8 mouse cellular contexts compared by ENCODE assay signal in the genomic region with DNA sequence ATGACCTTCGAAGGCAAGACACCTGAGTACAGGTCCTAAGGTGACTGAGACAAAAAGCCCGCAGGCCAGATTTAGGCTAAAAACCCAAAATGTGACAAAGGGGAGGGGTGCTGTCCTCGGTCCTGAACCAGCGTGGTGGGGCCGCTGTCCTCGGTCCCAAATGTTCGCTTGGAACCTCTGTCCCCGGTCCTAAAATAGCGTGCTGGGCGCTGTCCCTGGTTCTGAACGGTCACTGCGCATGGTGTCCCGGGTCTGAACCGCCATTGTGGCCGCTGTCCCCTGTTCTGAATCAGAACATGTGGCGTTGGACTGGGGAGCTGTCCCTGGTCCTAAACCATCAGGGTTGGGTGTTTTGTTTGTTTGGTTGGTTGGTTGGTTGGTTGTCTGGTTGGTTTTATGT.
DNase-seq lines count a peak whose midpoint lies in the region; ATAC-seq lines count a peak whose summit lies in the region.

No protein-coding gene starts in this region.

- no peak overlapping the region for H3K9ac ChIP-seq in hindbrain, embryonic 12.5 days
- H3K9ac ChIP-seq in embryonic facial prominence, embryonic 11.5 days (replicated peaks; ENCODE audit: low read length): no peak overlapping the region
- no peak overlapping the region for H3K9ac ChIP-seq in heart, embryonic 12.5 days
- H3K9ac ChIP-seq in kidney, embryonic 15.5 days: no peak overlapping the region
- no peak overlapping the region for H3K9ac ChIP-seq in liver, embryonic 13.5 days

- H3K36me3 ChIP-seq in hindbrain, embryonic 10.5 days: no peaks in the 10 kb centered on the region
- H3K36me3 ChIP-seq in hindbrain, embryonic 12.5 days: no peaks in the 10 kb centered on the region
- no peaks in the 10 kb centered on the region for H3K36me3 ChIP-seq in embryonic facial prominence, embryonic 11.5 days (replicated peaks; ENCODE audit: control insufficient read depth, insufficient read depth, low read depth, low read length)
- H3K36me3 ChIP-seq in heart, embryonic 12.5 days: no peaks in the 10 kb centered on the region
- no peaks in the 10 kb centered on the region for H3K36me3 ChIP-seq in kidney, embryonic 15.5 days
- no peaks in the 10 kb centered on the region for H3K36me3 ChIP-seq in liver, embryonic 13.5 days

- ATAC-seq in hindbrain, embryonic 12.5 days (ENCODE audit: low FRiP score): no peak
- ATAC-seq in embryonic facial prominence, embryonic 11.5 days (replicated peaks; ENCODE audit: insufficient number of reproducible peaks, low FRiP score, low TSS enrichment, low read depth): peak; percentile 92
- peak; percentile 82 for ATAC-seq in heart, embryonic 12.5 days (ENCODE audit: insufficient number of reproducible peaks, low FRiP score)
- ATAC-seq in kidney, embryonic 15.5 days (replicated peaks; ENCODE audit: low FRiP score): peak; percentile 97
- 0 out of 2 replicates have a peak, but pooled peaks have one; percentile 43 for ATAC-seq in liver, embryonic 13.5 days (ENCODE audit: low read depth)

- no peaks in the 10 kb centered on the region for H3K4me1 ChIP-seq in hindbrain, embryonic 10.5 days (replicated peaks)
- no peaks in the 10 kb centered on the region for H3K4me1 ChIP-seq in hindbrain, embryonic 12.5 days
- H3K4me1 ChIP-seq in embryonic facial prominence, embryonic 11.5 days (ENCODE audit: control insufficient read depth, insufficient read depth, low read length): no peaks in the 10 kb centered on the region
- H3K4me1 ChIP-seq in heart, embryonic 12.5 days (replicated peaks): no peaks in the 10 kb centered on the region
- no peaks in the 10 kb centered on the region for H3K4me1 ChIP-seq in kidney, embryonic 15.5 days
- no peaks in the 10 kb centered on the region for H3K4me1 ChIP-seq in liver, embryonic 13.5 days (replicated peaks)

- no peak overlapping the region for H3K27ac ChIP-seq in hindbrain, embryonic 10.5 days
- H3K27ac ChIP-seq in hindbrain, embryonic 12.5 days: no peak overlapping the region
- H3K27ac ChIP-seq in embryonic facial prominence, embryonic 11.5 days (replicated peaks; ENCODE audit: low read depth, low read length): no peak overlapping the region
- no peak overlapping the region for H3K27ac ChIP-seq in heart, embryonic 12.5 days (ENCODE audit: poor library complexity, severe bottlenecking)
- no peak overlapping the region for H3K27ac ChIP-seq in kidney, embryonic 15.5 days
- no peak overlapping the region for H3K27ac ChIP-seq in liver, embryonic 13.5 days

- no peaks in the 10 kb centered on the region for H3K9me3 ChIP-seq in hindbrain, embryonic 10.5 days
- H3K9me3 ChIP-seq in hindbrain, embryonic 12.5 days (replicated peaks): no peaks in the 10 kb centered on the region
- H3K9me3 ChIP-seq in embryonic facial prominence, embryonic 11.5 days (replicated peaks; ENCODE audit: control insufficient read depth, low read length): no peaks in the 10 kb centered on the region
- H3K9me3 ChIP-seq in heart, embryonic 12.5 days (replicated peaks): no peaks in the 10 kb centered on the region
- no peaks in the 10 kb centered on the region for H3K9me3 ChIP-seq in kidney, embryonic 15.5 days (replicated peaks)
- no peaks in the 10 kb centered on the region; the same call in 1 of the 2 replicates for H3K9me3 ChIP-seq in liver, embryonic 13.5 days (replicated peaks)

- H3K27me3 ChIP-seq in hindbrain, embryonic 10.5 days (ENCODE audit: insufficient read depth, poor library complexity, severe bottlenecking): 0 out of 2 replicates have a peak, but pooled peaks cover 2% of the 10 kb centered on the region
- H3K27me3 ChIP-seq in hindbrain, embryonic 12.5 days: peaks cover 3% of the 10 kb centered on the region; the same call in 1 of the 2 replicates
- H3K27me3 ChIP-seq in embryonic facial prominence, embryonic 11.5 days (ENCODE audit: control insufficient read depth, insufficient read depth, low read length): no peaks in the 10 kb centered on the region
- 0 out of 2 replicates have a peak, but pooled peaks cover 3% of the 10 kb centered on the region for H3K27me3 ChIP-seq in heart, embryonic 12.5 days (replicated peaks)
- H3K27me3 ChIP-seq in kidney, embryonic 15.5 days: 0 out of 2 replicates have a peak, but pooled peaks cover 10% of the 10 kb centered on the region
- H3K27me3 ChIP-seq in liver, embryonic 13.5 days: no peaks in the 10 kb centered on the region

- 7% methylated on average over 16 of the region's 16 CpGs for WGBS in hindbrain, embryonic 10.5 days
- 8% methylated on average over 16 of the region's 16 CpGs for WGBS in hindbrain, embryonic 12.5 days
- WGBS in embryonic facial prominence, embryonic 11.5 days: 6% methylated on average over 16 of the region's 16 CpGs
- WGBS in heart, embryonic 12.5 days: 8% methylated on average over 16 of the region's 16 CpGs
- WGBS in kidney, embryonic 15.5 days: 5% methylated on average over 16 of the region's 16 CpGs
- 8% methylated on average over 16 of the region's 16 CpGs for WGBS in liver, embryonic 13.5 days (ENCODE audit: insufficient replicate concordance)

- H3K4me2 ChIP-seq in hindbrain, embryonic 12.5 days (replicated peaks): no peak overlapping the region
- no peak overlapping the region for H3K4me2 ChIP-seq in embryonic facial prominence, embryonic 11.5 days (ENCODE audit: low read depth, low read length)
- no peak overlapping the region for H3K4me2 ChIP-seq in heart, embryonic 12.5 days
- no peak overlapping the region for H3K4me2 ChIP-seq in kidney, embryonic 15.5 days
- no peak overlapping the region for H3K4me2 ChIP-seq in liver, embryonic 13.5 days

- peak; percentile 88 for DNase-seq in hindbrain, embryonic 10.5 days (ENCODE audit: low spot score)
- DNase-seq in embryonic facial prominence, embryonic 11.5 days (ENCODE audit: low spot score): peak; percentile 95
- DNase-seq in liver, embryonic 13.5 days: peak; percentile 26
- DNase-seq in ovary, postnatal 10 days (ENCODE audit: low spot score): peak; percentile 79
- peak; percentile 50 to 64 for DNase-seq in urinary bladder, postnatal 36 days (ENCODE audit: low spot score in 2 of 2)

- H3K4me3 ChIP-seq in hindbrain, embryonic 10.5 days: no peak overlapping the region
- H3K4me3 ChIP-seq in hindbrain, embryonic 12.5 days: no peak overlapping the region
- no peak overlapping the region for H3K4me3 ChIP-seq in embryonic facial prominence, embryonic 11.5 days (ENCODE audit: low read depth, low read length)
- H3K4me3 ChIP-seq in heart, embryonic 12.5 days: no peak overlapping the region
- H3K4me3 ChIP-seq in kidney, embryonic 15.5 days (replicated peaks): no peak overlapping the region
- no peak overlapping the region for H3K4me3 ChIP-seq in liver, embryonic 13.5 days (replicated peaks)

Comparison
In these comparisons a context has a peak if more than half of its experiments do, and no peak if none do; other contexts are left out.
1. DNase-seq: peak in every context shown above with its lines; median percentile 95 in embryonic facial prominence, embryonic 11.5 days; 88 in hindbrain, embryonic 10.5 days; 79 in ovary, postnatal 10 days; 57 in urinary bladder, postnatal 36 days; 26 in liver, embryonic 13.5 days.